Mouse (Mus musculus): ENCODE results near the gene Vmn1r62.
"Not testable (repeated sequence)": the region's sequence is repeated elsewhere in the genome, so short reads cannot be mapped to it uniquely, and the experiment has no call there.

Vmn1r62 gene

DNA sequence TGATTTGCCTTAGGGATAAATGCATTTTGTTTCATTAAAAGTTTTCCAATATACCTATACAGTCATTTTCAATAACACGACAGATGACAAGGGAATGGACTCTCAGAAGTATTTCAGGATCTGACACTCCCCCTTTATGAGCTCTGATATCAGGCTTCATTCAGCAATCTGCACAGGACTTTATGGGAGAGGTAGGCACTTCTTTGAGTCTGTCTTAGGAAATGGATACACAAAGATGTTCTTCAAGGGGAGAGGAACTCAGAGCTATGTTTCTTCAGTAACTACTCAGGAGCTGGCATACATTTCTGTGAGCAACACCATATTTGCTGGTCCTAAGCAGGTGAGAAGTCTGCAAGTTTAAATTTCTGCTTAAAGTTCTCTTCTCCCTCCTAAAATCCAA lies at the start of gene Vmn1r62:
Vmn1r62 (plus strand) TSS at position 301 of the 400 bp plus-strand sequence.
- in situ Hi-C loops (cut with MboI; ENCODE audit: low pct_unique_long_range_greater_than_20kb in 1 of 2, low sequenced_read_pairs in 2 of 2, unreplicated experiment in 1 of 2) = not testable (repeated sequence)
